Mouse (Mus musculus) naive thymus-derived CD4-positive, alpha-beta T cell, adult 2 months (primary cell): ENCODE results near the gene Tmem253.

Experiments used
- DNase-seq: peaks from one replicate; pipeline ENCODE4 v3.0.0-alpha.2; 2011; ENCODE audit warnings: low read depth

Tmem253 gene

DNA sequence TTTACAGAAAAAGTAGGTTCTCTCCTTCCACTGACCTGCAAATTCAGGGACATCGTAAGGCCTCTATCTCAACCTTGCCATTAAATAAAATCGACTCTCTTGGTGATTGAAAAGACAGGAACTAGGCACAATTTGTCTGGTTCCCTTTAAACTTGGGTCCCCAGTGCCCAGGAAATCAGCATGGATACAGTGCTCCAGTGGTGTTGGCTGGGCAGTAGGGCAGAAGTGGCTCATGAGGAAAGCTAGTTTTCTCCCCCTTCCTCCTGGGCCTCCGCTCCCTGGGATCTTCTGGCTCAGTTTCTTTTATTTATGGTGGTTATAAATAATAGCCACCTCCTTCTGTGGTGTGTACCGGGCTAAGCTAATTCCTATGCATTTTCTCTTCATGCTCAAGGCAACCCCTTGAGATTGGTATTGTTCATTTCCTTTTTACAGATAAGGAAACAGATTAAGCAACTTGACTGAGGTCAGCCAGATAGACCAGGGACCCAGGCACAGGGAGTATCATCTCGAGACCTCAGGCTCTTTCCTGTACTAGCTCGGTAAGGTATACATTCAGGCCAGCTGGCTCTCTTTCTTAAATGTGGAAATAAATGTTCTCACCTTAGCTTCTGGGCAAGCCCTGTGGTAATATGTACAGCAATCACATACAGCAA, at the start of gene Tmem253:
Tmem253 (plus strand) TSS at position 214 of the 656 bp plus-strand sequence.
- DNase-seq, result no peak

- DNase-seq, result no peak
Observed at GRCm38 (mm10) chr14:51967400-51967799, 48.1 kb upstream of the Tmem253 start.

DNA sequence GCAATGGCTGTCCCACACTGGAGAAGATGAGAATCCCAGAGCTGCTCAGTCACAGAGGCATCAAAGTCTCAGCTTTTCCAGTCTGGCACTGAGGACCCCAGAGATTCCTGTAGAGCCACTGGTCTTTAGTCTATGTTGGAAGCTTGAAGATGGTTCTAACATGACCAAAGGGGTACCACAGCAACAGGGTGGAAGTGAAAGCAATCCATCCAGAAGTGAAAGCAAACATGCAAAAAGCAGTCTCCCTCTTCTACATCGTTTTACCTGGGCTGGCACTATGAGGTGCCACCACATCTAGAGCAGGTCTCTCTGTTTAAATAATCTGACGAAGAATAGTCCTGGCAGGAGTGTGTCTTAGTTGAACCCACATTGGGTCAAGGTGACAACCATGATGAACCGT, 36.2 kb upstream of the Tmem253 start:
- DNase-seq, result no peak

DNA sequence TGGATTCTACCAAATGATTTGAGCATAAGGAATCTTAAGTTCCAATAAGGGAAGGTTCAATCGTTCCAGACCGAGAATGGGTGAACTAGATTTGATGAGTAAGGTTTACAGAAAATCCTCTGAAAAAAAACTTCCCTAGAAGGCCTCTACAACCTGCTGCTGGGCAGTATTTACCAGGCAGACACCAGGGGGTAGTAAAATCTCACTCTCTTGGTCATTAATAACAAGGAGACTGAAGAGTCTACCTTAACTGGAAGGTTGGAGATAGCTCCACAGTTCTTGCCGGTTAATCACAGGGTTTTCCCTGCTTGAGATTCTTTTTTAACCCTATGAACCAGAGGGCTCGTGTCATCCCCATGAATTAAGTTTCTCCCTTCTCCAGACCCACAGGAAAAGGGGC, 32.2 kb upstream of the Tmem253 start:
- no peak for DNase-seq

- no peak for DNase-seq
Observed at GRCm38 (mm10) chr14:51983855-51984246, 31.6 kb upstream of the Tmem253 start.

DNA sequence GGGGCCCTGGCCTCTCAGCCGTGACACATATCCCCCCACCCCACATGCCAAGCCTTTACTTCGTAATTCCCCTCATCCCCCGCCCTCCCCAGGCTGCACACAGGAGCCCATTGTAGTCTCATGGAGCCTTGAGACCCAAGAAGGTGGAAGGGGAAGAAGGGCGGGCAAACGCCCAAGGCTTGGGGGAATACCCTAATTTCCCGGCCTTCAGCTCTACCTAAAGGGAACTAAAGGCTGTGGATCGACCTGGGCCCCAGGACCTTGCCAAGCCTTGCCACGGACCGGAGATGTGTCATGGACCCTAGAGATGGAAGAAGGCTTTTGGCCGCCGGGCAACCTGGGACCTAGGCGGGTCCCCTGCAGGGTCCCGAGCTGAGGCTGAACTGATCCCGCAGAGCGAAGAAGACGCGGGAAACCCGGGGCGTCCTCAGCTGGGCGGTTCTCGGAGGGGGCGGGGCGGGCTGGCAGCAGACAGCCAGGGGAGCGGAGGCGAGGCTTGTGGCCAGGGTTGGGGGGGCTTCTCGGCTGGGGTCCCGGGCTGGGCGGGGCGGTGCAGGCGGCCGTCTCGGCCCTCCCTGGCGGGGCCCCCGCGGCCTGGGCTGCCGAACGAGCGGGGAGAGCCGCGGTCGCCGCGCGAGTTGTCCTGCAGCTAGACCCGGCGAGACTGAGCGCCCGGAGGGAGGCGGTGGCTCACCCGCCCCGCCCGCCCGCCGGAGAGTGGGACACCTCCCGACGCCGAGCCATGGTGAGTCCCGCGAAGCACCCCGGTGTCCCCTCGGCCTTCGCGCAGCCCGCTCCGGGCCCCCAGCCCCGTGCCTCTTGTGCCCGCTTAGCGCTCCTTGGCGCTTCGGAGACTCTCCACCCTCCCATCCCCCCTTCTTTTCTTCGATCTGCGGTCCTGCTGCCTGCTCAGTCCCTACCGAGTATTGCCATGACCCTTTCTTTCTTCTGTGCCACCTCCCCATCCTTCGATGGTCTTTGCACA, 30.9 kb upstream of the Tmem253 start, which contains the start of gene Arhgef40:
Arhgef40 (plus strand) TSS at position 473 of the 985 bp plus-strand sequence.
- DNase-seq, result peak; percentile 49

DNA sequence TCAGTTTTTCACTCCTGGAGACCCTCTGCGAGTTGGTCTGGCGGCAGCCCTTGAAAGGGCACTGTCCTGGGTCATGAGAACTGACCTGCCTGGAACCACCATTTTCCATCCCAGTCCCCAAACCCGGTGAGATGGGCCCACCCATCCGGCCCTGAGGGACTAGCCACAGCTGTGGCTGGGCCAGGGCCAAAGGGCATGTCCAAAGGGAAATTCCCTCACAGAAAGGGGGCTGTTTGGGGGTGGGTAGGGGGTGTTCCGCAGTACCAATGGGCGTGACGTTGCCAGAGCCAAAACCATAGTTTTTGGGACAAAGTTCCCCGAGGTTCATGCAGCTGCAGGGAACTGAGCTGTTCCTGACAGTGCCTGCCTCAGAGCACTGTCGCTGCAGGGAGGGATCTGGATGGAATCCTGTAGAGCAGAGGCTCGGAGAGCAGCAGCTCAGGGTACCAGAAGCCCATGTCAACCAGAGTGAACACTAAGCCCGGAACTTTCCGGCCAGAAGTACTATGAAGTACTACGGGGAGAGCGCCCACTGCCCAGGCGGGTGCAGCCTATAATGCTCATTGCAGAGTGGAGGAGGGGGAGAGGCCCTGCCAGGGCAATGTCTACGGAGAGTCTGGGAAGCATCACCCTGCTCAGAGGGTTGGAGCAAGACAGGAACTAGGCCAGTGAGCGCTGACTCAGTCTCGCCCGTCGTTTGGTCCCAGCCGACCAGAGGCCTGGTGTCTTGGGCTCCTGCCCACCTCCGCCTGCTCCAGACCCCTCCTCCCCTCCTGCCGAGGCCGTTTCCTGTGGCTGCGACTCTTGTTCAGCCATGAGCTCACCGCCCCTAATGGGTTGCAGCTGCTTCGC, 29.9 kb upstream of the Tmem253 start:
- peak; percentile 33 for DNase-seq

GRCm38 (mm10) chr14:51986153-51986505, 29.3 kb upstream of the Tmem253 start:
- DNase-seq, result no peak

- DNase-seq, result no peak
Observed at GRCm38 (mm10) chr14:51987177-51987576, 28.3 kb upstream of the Tmem253 start.

- no peak for DNase-seq
Observed at GRCm38 (mm10) chr14:51988731-51989130, 26.7 kb upstream of the Tmem253 start.

GRCm38 (mm10) chr14:51989461-51989970, 25.9 kb upstream of the Tmem253 start:
- no peak for DNase-seq

- DNase-seq, result no peak
Observed at GRCm38 (mm10) chr14:51994453-51994852, 21.0 kb upstream of the Tmem253 start.

GRCm38 (mm10) chr14:51995219-51995871, 20.1 kb upstream of the Tmem253 start:
- no peak for DNase-seq

GRCm38 (mm10) chr14:51996231-51996841, 19.1 kb upstream of the Tmem253 start:
- DNase-seq, result peak; percentile 21

GRCm38 (mm10) chr14:51996866-51997265, 18.6 kb upstream of the Tmem253 start:
- no peak for DNase-seq

DNA sequence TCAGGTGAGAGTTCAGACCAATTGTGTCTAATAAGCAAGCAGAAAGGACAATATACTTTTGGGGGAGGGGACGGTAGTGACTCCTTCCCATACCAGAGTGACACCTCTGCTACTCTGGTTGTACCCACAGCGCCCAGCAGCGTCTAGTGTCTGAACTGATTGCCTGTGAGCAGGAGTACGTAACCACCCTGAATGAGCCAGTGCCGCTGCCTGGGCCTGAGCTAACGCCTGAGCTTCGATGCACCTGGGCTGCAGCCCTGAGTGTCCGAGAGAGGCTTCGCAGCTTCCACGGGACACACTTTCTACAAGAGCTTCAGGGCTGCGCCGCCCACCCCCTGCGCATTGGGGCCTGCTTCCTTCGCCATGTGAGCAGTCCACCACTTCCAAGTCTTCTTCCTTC, 18.0 kb upstream of the Tmem253 start:
- DNase-seq, result no peak

DNA sequence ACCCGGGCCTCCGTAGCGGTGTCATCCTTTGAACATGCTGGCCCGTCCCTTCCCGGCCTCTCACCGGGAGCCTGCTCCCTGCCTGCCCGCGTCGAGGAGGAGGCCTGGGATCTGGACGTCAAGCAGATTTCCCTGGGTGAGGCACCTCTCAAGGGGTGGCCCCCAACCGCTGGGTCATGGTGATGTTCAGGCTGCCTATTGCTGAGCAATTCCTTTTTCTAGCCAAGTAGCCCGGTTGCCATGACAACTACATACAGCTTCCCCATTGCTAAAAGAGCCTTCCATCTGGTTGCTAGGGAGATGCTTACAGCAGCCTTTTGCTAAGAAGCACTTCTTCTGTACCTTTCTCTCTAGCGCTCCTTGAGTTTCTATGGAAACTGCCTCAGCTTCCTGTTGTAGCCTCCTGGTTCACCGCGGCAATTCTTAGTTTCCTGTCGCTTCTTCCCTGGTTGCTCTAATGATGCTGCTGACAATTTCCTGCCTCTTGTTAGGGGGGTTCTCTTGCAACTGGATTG, 11.4 kb upstream of the Tmem253 start:
- peak; percentile 82 for DNase-seq

DNA sequence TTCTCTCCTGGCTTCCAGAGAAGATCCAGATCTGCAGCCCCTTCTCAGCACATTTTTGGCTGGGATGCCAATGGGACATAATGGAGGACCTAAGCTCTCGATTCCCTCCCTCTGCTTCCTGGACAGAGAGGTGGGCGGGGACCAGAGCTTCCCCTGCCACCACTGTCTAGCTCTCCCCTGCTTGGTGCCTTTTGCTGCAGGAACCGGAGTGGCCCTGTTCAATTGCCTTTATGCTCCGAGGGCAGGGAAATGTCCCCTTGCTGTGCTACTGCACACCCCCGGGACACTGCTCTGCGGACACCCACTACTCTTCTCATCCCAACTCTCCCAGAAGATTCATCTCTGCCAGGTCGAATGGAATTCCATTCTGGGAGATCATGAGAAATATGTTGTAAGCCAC, 10.3 kb upstream of the Tmem253 start:
- DNase-seq, result no peak

DNA sequence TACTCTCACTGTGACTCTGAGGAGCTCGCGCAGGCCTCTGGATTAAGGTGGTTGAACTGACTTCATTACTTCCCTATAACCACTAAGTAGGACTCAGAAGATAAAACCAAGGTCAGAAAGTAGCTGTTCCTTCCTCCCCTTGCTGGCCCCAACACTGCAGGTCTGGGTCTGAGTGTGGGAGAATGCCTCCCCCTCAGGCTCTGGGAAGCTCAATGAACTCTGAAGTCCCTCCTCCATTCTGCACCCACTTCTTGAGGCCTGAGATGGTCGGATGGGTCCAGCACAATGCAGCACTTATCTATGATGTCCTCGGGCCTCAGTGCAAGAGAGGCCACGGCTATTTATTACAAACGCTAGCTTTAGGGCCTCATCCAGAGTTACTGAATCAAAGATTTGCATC, 9.8 kb upstream of the Tmem253 start:
- no peak for DNase-seq

- no peak for DNase-seq
Observed at GRCm38 (mm10) chr14:52006241-52006640, 9.2 kb upstream of the Tmem253 start.

GRCm38 (mm10) chr14:52006771-52007170, 8.7 kb upstream of the Tmem253 start:
- no peak for DNase-seq
